Mouse (Mus musculus) hindbrain, embryonic 12.5 days (tissue): ENCODE results near the gene Popdc2. TPM values are rescaled to one million over a fixed set of nuclear protein-coding genes. Genes with fewer than 3 reads are reported as not detected.
A peak's percentile ranks its signal among the peaks of the same experiment; 100 is the strongest.

Experiments used
- ATAC-seq: fragments of 200-750 bp; cut with Nextera tagmentation; 2 replicates; pipeline ENCODE4 v1.8.0; 2017; ENCODE audit warnings: moderate TSS enrichment; ENCODE audit not compliant: low FRiP score
- H3K27ac ChIP-seq: fragments of 300-500 bp; sonication (generic); 2 replicates; pipeline ENCODE4 v1.5.1; 2016; ENCODE audit warnings: mild to moderate bottlenecking
- H3K27me3 ChIP-seq: fragments of 300-500 bp; sonication (generic); 2 replicates; pipeline ENCODE4 v1.6.1; 2016; ENCODE audit warnings: mild to moderate bottlenecking
- H3K36me3 ChIP-seq: fragments of 300-500 bp; sonication (generic); 2 replicates; pipeline ENCODE4 v1.6.1; 2016; ENCODE audit warnings: mild to moderate bottlenecking
- H3K4me1 ChIP-seq: fragments of 300-500 bp; sonication (generic); 2 replicates; pipeline ENCODE4 v1.6.1; 2016
- H3K4me2 ChIP-seq: fragments of 300-500 bp; sonication (generic); replicated peaks from 2 replicates; pipeline ENCODE4 v1.6.1; 2016; ENCODE audit warnings: mild to moderate bottlenecking
- H3K4me3 ChIP-seq: fragments of 300-500 bp; sonication (generic); 2 replicates; pipeline ENCODE4 v1.5.1; 2016; ENCODE audit warnings: mild to moderate bottlenecking
- H3K9ac ChIP-seq: fragments of 300-500 bp; sonication (generic); 2 replicates; pipeline ENCODE4 v1.6.1; 2016; ENCODE audit warnings: mild to moderate bottlenecking, moderate library complexity
- H3K9me3 ChIP-seq: fragments of 300-500 bp; sonication (generic); replicated peaks from 2 replicates; pipeline ENCODE4 v1.6.1; 2016; ENCODE audit warnings: mild to moderate bottlenecking
- WGBS: fragments of 180-500 bp; shearing (Covaris S2); methylation state at CpG from one replicate; pipeline ENCODE4 v1.1.7; 2016; 5-methylcytosine and 5-hydroxymethylcytosine counted together
- polyA plus RNA-seq: library from polyadenylated mRNA; unstranded; fragments of >200 nt; fragmentation: Nextera tagmentation; extraction: Ambion mirVana; gene quantifications from 2 replicates; pipeline ENCODE4 v1.2.1, GENCODE M21; 2016

Gene Popdc2
- polyA plus RNA-seq, 1 experiment from 2014 or later: 0.70 TPM

GRCm38 (mm10) chr16:38371705-38372296, 9.8 kb downstream of the Popdc2 start:
- Histone ChIP-seq H3K36me3 (no peaks in the 10 kb centered on the region), H3K27ac (no peak overlapping the region), H3K4me1 (peaks cover 8% of the 10 kb centered on the region; the same call in 1 of the 2 replicates), H3K4me2 (no peak overlapping the region), H3K9ac (no peak overlapping the region), H3K9me3 (no peaks in the 10 kb centered on the region), H3K4me3 (no peak overlapping the region), H3K27me3 (no peaks in the 10 kb centered on the region)
- ATAC-seq: no peak
- WGBS: 86% methylated on average over 15 of the region's 15 CpGs

- WGBS: 90% methylated on average over 4 of the region's 4 CpGs
- H3K4me1 ChIP-seq: peaks cover 8% of the 10 kb centered on the region; the same call in 1 of the 2 replicates
- H3K9me3 ChIP-seq: no peaks in the 10 kb centered on the region
- H3K27ac ChIP-seq: no peak overlapping the region
- ATAC-seq: no peak
- no peak overlapping the region for H3K4me2 ChIP-seq
- H3K9ac ChIP-seq: no peak overlapping the region
- H3K4me3 ChIP-seq: no peak overlapping the region
- H3K27me3 ChIP-seq: no peaks in the 10 kb centered on the region
- H3K36me3 ChIP-seq: no peaks in the 10 kb centered on the region
Measured at GRCm38 (mm10) chr16:38372876-38373275, 10.9 kb downstream of the Popdc2 start.

- H3K27ac ChIP-seq: no peak overlapping the region
- H3K36me3 ChIP-seq: no peaks in the 10 kb centered on the region
- peaks cover 8% of the 10 kb centered on the region; the same call in 1 of the 2 replicates for H3K4me1 ChIP-seq
- no peak overlapping the region for H3K9ac ChIP-seq
- H3K4me2 ChIP-seq: no peak overlapping the region
- no peaks in the 10 kb centered on the region for H3K27me3 ChIP-seq
- H3K4me3 ChIP-seq: no peak overlapping the region
- WGBS: 84% methylated on average over 10 of the region's 10 CpGs
- no peaks in the 10 kb centered on the region for H3K9me3 ChIP-seq
- no peak for ATAC-seq
Measured at GRCm38 (mm10) chr16:38373439-38373838, 11.4 kb downstream of the Popdc2 start.

- 85% methylated on average over 16 of the region's 16 CpGs for WGBS
- Histone ChIP-seq H3K27me3 (no peaks in the 10 kb centered on the region), H3K4me3 (no peak overlapping the region), H3K4me1 (peaks cover 9% of the 10 kb centered on the region; the same call in 1 of the 2 replicates), H3K36me3 (no peaks in the 10 kb centered on the region), H3K9me3 (no peaks in the 10 kb centered on the region), H3K4me2 (peak overlapping the region; percentile 15; the same call in 1 of the 2 replicates), H3K27ac (no peak overlapping the region), H3K9ac (no peak overlapping the region)
- ATAC-seq: no peak
Measured at GRCm38 (mm10) chr16:38373941-38374340, 11.9 kb downstream of the Popdc2 start.

GRCm38 (mm10) chr16:38374379-38375140, 12.6 kb downstream of the Popdc2 start:
- Histone ChIP-seq H3K27ac (no peak overlapping the region), H3K4me1 (peaks cover 10% of the 10 kb centered on the region; the same call in 1 of the 2 replicates), H3K9ac (no peak overlapping the region), H3K9me3 (no peaks in the 10 kb centered on the region), H3K4me3 (no peak overlapping the region), H3K36me3 (no peaks in the 10 kb centered on the region), H3K27me3 (no peaks in the 10 kb centered on the region), H3K4me2 (peak overlapping the region; percentile 15; the same call in 1 of the 2 replicates)
- 84% methylated on average over 10 of the region's 10 CpGs for WGBS
- no peak for ATAC-seq

- peaks cover 10% of the 10 kb centered on the region; the same call in 1 of the 2 replicates for H3K4me1 ChIP-seq
- H3K27me3 ChIP-seq: no peaks in the 10 kb centered on the region
- no peak overlapping the region for H3K4me2 ChIP-seq
- WGBS: 84% methylated on average over 7 of the region's 7 CpGs
- 0 out of 2 replicates have a peak overlapping the region, but pooled peaks have one; percentile 4 for H3K9ac ChIP-seq
- ATAC-seq: no peak
- H3K36me3 ChIP-seq: no peaks in the 10 kb centered on the region
- no peak overlapping the region for H3K27ac ChIP-seq
- no peak overlapping the region for H3K4me3 ChIP-seq
- H3K9me3 ChIP-seq: no peaks in the 10 kb centered on the region
Measured at GRCm38 (mm10) chr16:38375182-38375581, 13.2 kb downstream of the Popdc2 start.

GRCm38 (mm10) chr16:38376163-38376840, 14.3 kb downstream of the Popdc2 start:
- Histone ChIP-seq H3K4me1 (peaks cover 10% of the 10 kb centered on the region; the same call in 1 of the 2 replicates), H3K4me2 (peak overlapping the region; percentile 44), H3K9me3 (no peaks in the 10 kb centered on the region), H3K27ac (peak overlapping the region; percentile 24), H3K9ac (peak overlapping the region; percentile 23; the same call in 1 of the 2 replicates), H3K4me3 (peak overlapping the region; percentile 15), H3K36me3 (no peaks in the 10 kb centered on the region), H3K27me3 (no peaks in the 10 kb centered on the region)
- 32% methylated on average over 12 of the region's 17 CpGs for WGBS
- peak; percentile 91 for ATAC-seq

- Histone ChIP-seq H3K27me3 (no peaks in the 10 kb centered on the region), H3K9me3 (no peaks in the 10 kb centered on the region), H3K4me3 (peak overlapping the region; percentile 15), H3K27ac (peak overlapping the region; percentile 24), H3K4me2 (peak overlapping the region; percentile 44), H3K4me1 (peaks cover 10% of the 10 kb centered on the region; the same call in 1 of the 2 replicates), H3K36me3 (no peaks in the 10 kb centered on the region), H3K9ac (0 out of 2 replicates have a peak overlapping the region, but pooled peaks have one; percentile 23)
- ATAC-seq: peak; percentile 26; the same call in 1 of the 2 replicates
- 59% methylated on average over 8 of the region's 8 CpGs for WGBS
Measured at GRCm38 (mm10) chr16:38376841-38377249, 14.8 kb downstream of the Popdc2 start.

GRCm38 (mm10) chr16:38377546-38377945, 15.5 kb downstream of the Popdc2 start:
- peaks cover 10% of the 10 kb centered on the region; the same call in 1 of the 2 replicates for H3K4me1 ChIP-seq
- no peak overlapping the region for H3K9ac ChIP-seq
- no peaks in the 10 kb centered on the region for H3K27me3 ChIP-seq
- H3K36me3 ChIP-seq: no peaks in the 10 kb centered on the region
- no peak overlapping the region for H3K27ac ChIP-seq
- H3K9me3 ChIP-seq: no peaks in the 10 kb centered on the region
- no peak overlapping the region for H3K4me3 ChIP-seq
- ATAC-seq: no peak
- 87% methylated on average over 6 of the region's 6 CpGs for WGBS
- no peak overlapping the region for H3K4me2 ChIP-seq

GRCm38 (mm10) chr16:38378591-38378990, 16.6 kb downstream of the Popdc2 start:
- H3K36me3 ChIP-seq: no peaks in the 10 kb centered on the region
- no peak overlapping the region for H3K9ac ChIP-seq
- no peak overlapping the region for H3K4me3 ChIP-seq
- no peaks in the 10 kb centered on the region for H3K27me3 ChIP-seq
- peaks cover 10% of the 10 kb centered on the region; the same call in 1 of the 2 replicates for H3K4me1 ChIP-seq
- no peaks in the 10 kb centered on the region for H3K9me3 ChIP-seq
- ATAC-seq: no peak
- 84% methylated on average over 6 of the region's 6 CpGs for WGBS
- no peak overlapping the region for H3K4me2 ChIP-seq
- no peak overlapping the region for H3K27ac ChIP-seq

GRCm38 (mm10) chr16:38379088-38379487, 17.1 kb downstream of the Popdc2 start:
- Histone ChIP-seq H3K9ac (no peak overlapping the region), H3K27me3 (no peaks in the 10 kb centered on the region), H3K4me2 (no peak overlapping the region), H3K9me3 (no peaks in the 10 kb centered on the region), H3K36me3 (no peaks in the 10 kb centered on the region), H3K27ac (no peak overlapping the region), H3K4me1 (peaks cover 10% of the 10 kb centered on the region; the same call in 1 of the 2 replicates), H3K4me3 (no peak overlapping the region)
- no peak for ATAC-seq
- 60% methylated on average over 6 of the region's 6 CpGs for whole genome bisulfite sequencing

GRCm38 (mm10) chr16:38379493-38379892, 17.5 kb downstream of the Popdc2 start:
- no peaks in the 10 kb centered on the region for H3K27me3 ChIP-seq
- H3K9ac ChIP-seq: no peak overlapping the region
- ATAC-seq: no peak
- H3K4me1 ChIP-seq: peaks cover 10% of the 10 kb centered on the region; the same call in 1 of the 2 replicates
- WGBS: 57% methylated on average over 3 of the region's 3 CpGs
- H3K4me3 ChIP-seq: no peak overlapping the region
- H3K9me3 ChIP-seq: no peaks in the 10 kb centered on the region
- no peaks in the 10 kb centered on the region for H3K36me3 ChIP-seq
- H3K27ac ChIP-seq: no peak overlapping the region
- H3K4me2 ChIP-seq: no peak overlapping the region
